Mouse (Mus musculus) lung, adult 2 months (tissue): ENCODE results near the gene Jakmip3. TPM values are rescaled to one million over a fixed set of nuclear protein-coding genes. Genes with fewer than 3 reads are reported as not detected.

ENCODE experiments used
- DNase-seq: peaks from one replicate; pipeline ENCODE4 v3.0.0; 2022
- H3K4me1 ChIP-seq: fragments of 200-500 bp; 2 replicates; pipeline ENCODE4 v1.6.1; 2011; ENCODE audit warnings: low read length; ENCODE audit not compliant: control insufficient read depth, insufficient read depth
- H3K4me3 ChIP-seq: fragments of 200-500 bp; replicated peaks from 2 replicates; pipeline ENCODE3; 2011; ENCODE audit warnings: low read depth, mild to moderate bottlenecking, control low read depth, low read length; ENCODE audit errors: extremely low read depth
- CTCF ChIP-seq: fragments of 200-500 bp; IDR thresholded peaks from 2 replicates; pipeline ENCODE4 v1.5.1; 2011; ENCODE audit warnings: mild to moderate bottlenecking, low read length, control low read depth; ENCODE audit not compliant: insufficient read depth
- POLR2A ChIP-seq: fragments of 200-500 bp; IDR thresholded peaks from 2 replicates; pipeline ENCODE4 v1.6.1; 2011; ENCODE audit warnings: low read depth, mild to moderate bottlenecking, control low read depth, low read length, borderline replicate concordance; ENCODE audit errors: extremely low read depth
- WGBS: fragments of 180-500 bp; shearing (Covaris S2); methylation state at CpG from one replicate; pipeline ENCODE4 v1.1.7; 2018; 5-methylcytosine and 5-hydroxymethylcytosine counted together
- polyA plus RNA-seq: library from polyadenylated mRNA; depleted of rRNA; stranded (reverse); fragments of >200 nt; gene quantifications from 2 replicates; pipeline ENCODE4 v1.2.3, GENCODE M21; 2012; rRNA removed

Jakmip3 gene
- 0.06 TPM in 1 of 2 replicates, not detected in the other for polyA plus RNA-seq

DNA sequence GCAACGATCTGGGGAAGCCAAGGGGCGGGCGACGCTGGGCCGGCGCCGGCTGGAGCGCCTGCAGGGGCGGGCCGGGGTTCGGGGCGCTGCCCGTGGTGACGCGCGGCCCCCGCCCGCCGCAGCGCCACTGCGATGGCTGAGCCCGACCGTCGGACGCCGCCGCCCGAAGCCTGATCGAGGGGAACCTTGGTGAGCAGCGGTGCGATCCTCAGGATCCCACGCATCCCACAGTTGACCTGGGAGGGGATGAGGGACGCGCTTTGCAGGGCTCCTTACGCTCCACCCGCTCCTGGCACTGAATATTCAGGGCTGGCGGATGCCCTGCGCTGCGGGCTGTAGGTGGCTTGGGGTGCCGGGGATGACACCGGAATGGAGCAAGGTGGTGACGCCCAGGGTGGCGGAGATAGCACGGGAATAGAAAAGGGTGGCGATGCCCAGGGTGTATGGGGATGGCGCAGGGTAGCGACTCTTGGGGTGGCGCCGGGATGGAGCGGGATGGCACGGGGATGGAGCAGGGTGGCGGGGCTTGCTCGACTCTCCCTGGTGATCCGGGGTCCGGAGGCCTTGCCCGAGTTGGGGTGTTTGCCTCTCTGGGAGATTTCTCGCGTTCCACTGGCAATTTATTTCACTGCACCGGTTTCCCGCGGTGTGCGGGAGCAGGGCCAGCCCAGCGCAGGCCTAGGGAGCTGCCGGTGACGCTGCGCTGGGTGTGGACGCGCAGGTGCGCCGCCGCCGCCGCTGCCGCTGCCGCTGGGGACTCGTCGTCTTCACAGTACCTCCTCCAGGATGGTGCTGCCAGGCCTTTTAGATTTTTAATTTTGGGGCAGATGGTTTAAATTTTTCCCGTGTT lies at the start of gene Jakmip3:
Gene Jakmip3, plus strand, starts transcription at position 119 of the 850 bp plus-strand sequence.
- TF ChIP-seq CTCF (no peak), POLR2A (no peak)
- DNase-seq, result no peak
- no peak within 1 kb of the TSS for H3K4me3 ChIP-seq
- WGBS, result 1% methylated on average over 75 of the region's 78 CpGs
- no peaks in the 10 kb centered on the region for H3K4me1 ChIP-seq

DNA sequence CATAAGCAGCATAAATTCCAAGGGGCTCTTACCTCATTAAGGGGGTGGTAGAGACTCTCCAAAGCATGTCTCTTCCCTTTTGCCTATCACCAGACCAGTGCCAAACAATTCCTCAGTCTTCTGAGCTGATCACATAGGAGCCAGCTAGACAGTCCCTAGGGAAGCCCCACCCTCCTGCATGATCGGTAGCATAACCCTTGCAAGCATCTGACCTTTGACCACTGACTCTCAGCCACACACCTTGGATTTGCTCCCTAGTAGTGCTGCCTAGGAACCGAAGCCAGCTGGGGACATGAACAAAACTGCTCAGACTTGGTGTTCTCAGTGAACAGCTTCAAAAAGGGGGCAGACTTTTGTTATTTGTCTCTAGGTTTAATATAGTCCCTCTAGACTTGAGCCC lies 42.4 kb upstream of the Jakmip3 start:
- WGBS, result 61% methylated on average over 2 of the region's 2 CpGs
- TF ChIP-seq POLR2A (no peak), CTCF (no peak)
- no peak overlapping the region for H3K4me3 ChIP-seq
- no peak for DNase-seq
- no peaks in the 10 kb centered on the region for H3K4me1 ChIP-seq

DNA sequence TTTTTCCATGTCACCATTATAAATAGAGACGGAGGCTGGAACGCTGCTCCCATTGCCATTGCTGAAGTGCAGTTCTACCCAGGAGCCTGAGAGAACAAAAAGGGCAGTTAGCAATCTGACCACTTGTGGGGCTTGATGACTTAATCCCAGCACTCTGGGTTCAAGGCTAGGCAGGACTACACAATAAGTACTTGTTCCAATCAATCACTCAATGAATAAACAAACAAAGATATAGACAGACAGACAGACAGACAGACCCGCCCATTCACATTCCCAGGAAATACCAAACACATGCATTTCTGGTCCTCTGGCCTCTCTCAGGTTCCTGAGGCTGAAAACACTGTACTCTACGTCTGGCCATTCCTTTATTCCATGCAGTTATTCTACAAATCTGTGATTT lies 41.8 kb upstream of the Jakmip3 start:
- no peak for DNase-seq
- TF ChIP-seq POLR2A (no peak), CTCF (no peak)
- Histone ChIP-seq H3K4me1 (no peaks in the 10 kb centered on the region), H3K4me3 (no peak overlapping the region)
- 79% methylated on average over 4 of the region's 4 CpGs for WGBS

DNA sequence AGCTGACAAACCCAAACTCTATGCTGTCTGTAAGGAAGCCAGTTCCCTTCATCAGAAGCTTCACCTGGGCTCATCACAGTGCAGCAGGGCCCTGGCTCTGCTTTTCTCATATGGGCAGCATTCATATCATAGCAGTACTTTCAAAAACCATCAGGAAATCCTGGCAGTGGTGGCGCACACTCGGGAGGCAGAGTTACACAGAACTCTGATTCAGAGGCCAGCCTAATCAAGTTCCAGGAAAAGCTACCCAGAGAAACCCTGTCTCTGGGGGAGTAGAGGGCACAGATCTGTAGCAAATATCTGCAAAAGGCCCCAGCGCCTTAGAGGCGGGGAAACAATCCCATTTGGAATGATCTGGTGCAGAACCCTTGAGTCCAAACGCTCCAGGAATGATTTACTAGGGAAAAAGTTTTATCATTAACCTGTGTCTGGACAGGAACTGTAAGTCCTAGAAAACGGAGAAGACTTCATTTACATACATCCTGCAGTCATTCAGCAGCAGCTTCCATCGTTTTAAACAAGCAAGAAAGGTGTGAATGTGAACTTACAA lies 36.6 kb upstream of the Jakmip3 start:
- DNase-seq, result no peak
- WGBS, result 53% methylated on average over 7 of the region's 7 CpGs
- TF ChIP-seq CTCF, result no peak
- TF ChIP-seq POLR2A, result no peak
- Histone ChIP-seq H3K4me1 (peaks cover 17% of the 10 kb centered on the region), H3K4me3 (no peak overlapping the region)

DNA sequence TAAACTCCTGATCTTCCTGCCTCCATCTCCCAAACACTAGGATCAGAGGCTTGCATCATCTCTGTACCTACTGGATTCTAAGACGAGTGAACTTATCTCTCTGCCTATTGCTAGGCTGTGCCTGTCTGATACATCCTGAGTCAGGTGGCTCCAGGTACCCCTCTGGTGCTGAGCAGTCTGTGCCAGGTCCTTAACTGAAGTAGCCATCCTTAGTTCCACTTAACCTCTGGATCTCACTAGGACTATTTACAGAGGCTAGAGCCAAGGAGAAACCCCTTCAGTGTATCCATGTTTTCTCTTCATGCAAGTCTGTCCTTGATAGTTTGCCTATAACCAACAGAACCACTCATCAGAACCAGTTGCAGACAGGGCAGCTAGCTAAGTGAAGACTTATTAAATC lies 34.1 kb upstream of the Jakmip3 start:
- Histone ChIP-seq H3K4me1 (peaks cover 19% of the 10 kb centered on the region), H3K4me3 (no peak overlapping the region)
- TF ChIP-seq POLR2A, result no peak
- TF ChIP-seq CTCF, result no peak
- no peak for DNase-seq
- 59% methylated on average over 1 of the region's 1 CpGs for WGBS

DNA sequence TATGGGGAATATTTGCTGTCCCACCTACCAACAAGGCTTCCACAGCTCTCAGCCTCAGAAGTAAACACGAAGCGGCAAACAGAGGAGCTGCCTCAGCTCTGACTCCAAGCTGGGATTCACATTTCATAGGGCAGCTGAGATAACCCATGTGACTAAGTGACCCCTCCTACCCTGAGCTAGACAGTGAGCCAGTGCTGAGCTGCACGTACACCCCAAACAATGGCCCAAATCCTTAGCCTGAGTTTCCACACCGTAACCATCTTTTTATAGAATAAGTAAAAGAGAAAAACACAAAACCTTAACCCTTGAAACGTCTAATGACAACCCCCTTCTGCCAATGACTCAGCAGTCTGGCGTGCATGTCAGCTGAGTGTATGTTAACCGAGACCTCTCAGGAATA lies 33.5 kb upstream of the Jakmip3 start:
- DNase-seq, result peak; percentile 49
- H3K4me1 ChIP-seq, result peaks cover 19% of the 10 kb centered on the region
- H3K4me3 ChIP-seq, result no peak overlapping the region
- TF ChIP-seq POLR2A, result peak; percentile 40; the same call in 1 of the 2 replicates
- no peak for TF ChIP-seq CTCF
- WGBS, result 17% methylated on average over 7 of the region's 7 CpGs

DNA sequence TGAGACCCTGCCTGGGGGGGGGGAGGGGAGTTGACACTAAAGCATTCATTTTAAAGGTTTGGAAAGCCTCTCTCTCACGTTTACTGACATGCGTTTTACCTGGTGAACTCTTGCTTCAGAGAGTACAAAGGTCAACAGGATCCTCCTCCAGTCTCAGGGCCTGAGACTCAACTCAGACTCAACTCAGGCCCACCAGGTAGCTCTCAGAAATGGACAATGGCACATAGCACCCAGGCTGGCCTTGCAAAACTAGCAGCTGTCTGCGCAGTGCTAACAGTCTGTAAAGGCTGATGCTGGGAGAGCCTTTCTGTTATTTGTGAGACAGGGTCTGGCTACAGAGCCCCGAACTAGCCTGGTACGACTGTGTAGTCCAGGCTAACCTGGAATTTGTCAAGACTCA lies 32.6 kb upstream of the Jakmip3 start:
- no peak for DNase-seq
- WGBS, result 83% methylated on average over 5 of the region's 5 CpGs
- H3K4me1 ChIP-seq, result peaks cover 19% of the 10 kb centered on the region
- TF ChIP-seq CTCF (no peak), POLR2A (no peak)
- no peak overlapping the region for H3K4me3 ChIP-seq

DNA sequence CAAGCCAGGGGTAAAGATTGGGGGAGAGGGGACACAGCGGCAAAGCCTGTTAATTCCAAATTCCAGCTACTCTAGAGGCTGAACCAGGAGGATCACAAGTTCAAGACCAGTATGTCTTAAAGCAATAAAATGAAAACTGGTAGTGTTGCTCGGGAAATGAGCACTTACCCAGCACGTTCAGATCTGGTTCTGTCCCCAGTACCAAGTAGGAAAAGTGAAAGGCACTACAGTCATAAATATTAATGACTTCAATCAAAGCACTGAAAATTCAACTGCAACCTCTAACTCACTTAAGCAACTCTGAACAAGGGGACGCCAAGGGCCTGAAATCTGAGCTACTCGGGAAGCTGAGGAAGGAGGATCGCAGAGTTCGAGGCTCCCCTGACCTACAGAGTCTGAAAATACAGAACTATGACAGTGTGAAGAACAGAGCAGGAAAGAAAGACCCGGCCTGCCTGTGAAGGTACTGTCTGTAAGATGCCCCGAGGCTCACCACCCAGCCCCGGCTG lies 31.7 kb upstream of the Jakmip3 start:
- Histone ChIP-seq H3K4me3 (peak overlapping the region; percentile 87), H3K4me1 (peaks cover 19% of the 10 kb centered on the region)
- no peak for TF ChIP-seq CTCF
- TF ChIP-seq POLR2A, result no peak
- WGBS, result 20% methylated on average over 10 of the region's 10 CpGs
- DNase-seq, result no peak

DNA sequence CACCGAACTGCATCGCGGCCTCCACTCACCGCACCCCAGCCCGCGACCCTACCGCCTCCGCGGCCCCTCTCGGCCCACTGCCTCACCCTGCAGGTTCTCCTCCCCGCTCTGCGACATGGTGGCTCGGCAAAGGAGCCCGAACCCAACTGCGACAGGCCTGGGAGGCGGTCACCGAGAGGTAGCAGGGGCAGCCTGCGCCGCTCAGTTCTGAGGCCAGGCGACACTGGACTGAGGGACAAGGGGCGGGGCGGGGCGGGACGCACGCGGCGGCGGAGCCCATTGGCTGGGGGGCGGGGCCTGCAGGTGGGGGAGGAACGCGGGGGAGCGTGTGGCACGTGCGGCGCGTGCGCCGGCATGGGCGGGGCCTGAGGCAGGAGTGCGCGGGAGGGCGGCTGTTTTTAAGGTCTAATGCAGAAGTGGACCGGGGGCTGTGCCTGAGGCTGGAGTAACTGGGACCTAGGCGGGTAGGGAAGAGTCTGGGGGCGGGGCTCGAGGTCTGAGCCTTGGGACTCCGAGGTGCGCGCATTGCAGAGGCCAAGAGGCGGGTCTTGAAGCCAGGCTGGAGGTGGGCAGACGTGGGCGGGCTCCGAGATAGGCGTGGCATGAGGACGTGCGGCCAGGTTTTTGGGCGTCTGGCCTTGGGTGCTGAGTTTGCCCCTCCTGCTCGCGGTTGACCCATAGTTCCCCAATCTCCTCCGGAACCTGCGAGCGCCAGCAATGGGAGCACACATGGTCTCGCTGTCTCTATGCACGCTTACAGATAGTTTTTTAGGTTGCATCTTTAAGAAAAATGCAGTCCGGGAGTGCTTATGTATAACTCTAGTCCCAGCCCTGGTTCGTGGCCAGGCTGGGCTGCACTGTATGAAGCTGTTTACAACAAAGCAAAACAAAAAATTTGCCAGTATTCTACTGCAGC lies 31.0 kb upstream of the Jakmip3 start, which contains the start of gene Bnip3:
Gene Bnip3, minus strand, starts transcription at position 243 of the 916 bp plus-strand sequence.
- peak; percentile 91 for DNase-seq
- TF ChIP-seq POLR2A (peak; percentile 94), CTCF (no peak)
- WGBS, result under 1% methylated on average over 53 of the region's 66 CpGs
- Histone ChIP-seq H3K4me3 (peak within 1 kb of the TSS; percentile 87), H3K4me1 (peaks cover 19% of the 10 kb centered on the region)
